Mouse (Mus musculus) brain, adult 2 months (tissue): ENCODE results near the gene 4932438H23Rik.

Experiments
- DNase-seq: peaks from one replicate; pipeline ENCODE4 v3.0.0; 2011; ENCODE audit warnings: low read depth, low spot score

The 4932438H23Rik gene

GRCm38 (mm10) chr16:91095022-91095421 is at the start of gene 4932438H23Rik:
4932438H23Rik (minus strand) TSS chr16:91095122.
- DNase-seq = no peak

- DNase-seq = no peak
Observed at GRCm38 (mm10) chr16:91140991-91141630, 46.2 kb upstream of the 4932438H23Rik start.

GRCm38 (mm10) chr16:91140457-91140856 is 45.5 kb upstream of the 4932438H23Rik start:
- peak; percentile 1 for DNase-seq

GRCm38 (mm10) chr16:91140056-91140455 is 45.1 kb upstream of the 4932438H23Rik start:
- DNase-seq = no peak

- peak; percentile 73 for DNase-seq
Observed at GRCm38 (mm10) chr16:91139481-91139880, 44.6 kb upstream of the 4932438H23Rik start.

GRCm38 (mm10) chr16:91138736-91139135 is 43.8 kb upstream of the 4932438H23Rik start:
- no peak for DNase-seq

GRCm38 (mm10) chr16:91138151-91138550 is 43.2 kb upstream of the 4932438H23Rik start:
- no peak for DNase-seq

- no peak for DNase-seq
Observed at GRCm38 (mm10) chr16:91136607-91137006, 41.7 kb upstream of the 4932438H23Rik start.

GRCm38 (mm10) chr16:91129916-91130315 is 35.0 kb upstream of the 4932438H23Rik start:
- DNase-seq = no peak

GRCm38 (mm10) chr16:91128431-91128830 is 33.5 kb upstream of the 4932438H23Rik start:
- DNase-seq = no peak

GRCm38 (mm10) chr16:91126734-91127524 is 32.0 kb upstream of the 4932438H23Rik start:
- DNase-seq = no peak

GRCm38 (mm10) chr16:91124256-91124655 is 29.3 kb upstream of the 4932438H23Rik start:
- DNase-seq = no peak

GRCm38 (mm10) chr16:91123821-91124220 is 28.9 kb upstream of the 4932438H23Rik start:
- no peak for DNase-seq

GRCm38 (mm10) chr16:91119879-91120278 is 25.0 kb upstream of the 4932438H23Rik start:
- DNase-seq = no peak

- no peak for DNase-seq
Observed at GRCm38 (mm10) chr16:91116696-91117095, 21.8 kb upstream of the 4932438H23Rik start.

- DNase-seq = no peak
Observed at GRCm38 (mm10) chr16:91116006-91116405, 21.1 kb upstream of the 4932438H23Rik start.

- peak; percentile 3 for DNase-seq
Observed at GRCm38 (mm10) chr16:91110999-91111535, 16.1 kb upstream of the 4932438H23Rik start.

- no peak for DNase-seq
Observed at GRCm38 (mm10) chr16:91107608-91108007, 12.7 kb upstream of the 4932438H23Rik start.

GRCm38 (mm10) chr16:91105481-91106051 is 10.6 kb upstream of the 4932438H23Rik start:
- no peak for DNase-seq

GRCm38 (mm10) chr16:91104821-91105480 is 10.0 kb upstream of the 4932438H23Rik start:
- DNase-seq = no peak

- no peak for DNase-seq
Observed at GRCm38 (mm10) chr16:91103386-91103785, 8.5 kb upstream of the 4932438H23Rik start.

GRCm38 (mm10) chr16:91100484-91100883 is 5.6 kb upstream of the 4932438H23Rik start:
- no peak for DNase-seq
